18 mouse cellular contexts compared by ENCODE assay signal in genomic region chr4:73467982-73468565, GRCm38 (mm10).
"Had no signal": no experiment of that assay in that cellular context is flagged by ENCODE, and none has a peak within 500 bp of the region (broad histone marks: within the 10 kb centered on the region; RNA-seq: fewer than 3 reads in every experiment).

No protein-coding gene starts in this region.

- H3K36me3 ChIP-seq: kidney, embryonic 15.5 days; liver, embryonic 13.5 days; midbrain, embryonic 10.5 days; midbrain, embryonic 13.5 days; neural tube, embryonic 12.5 days; neural tube, embryonic 15.5 days had no signal

- H3K9me3 ChIP-seq: kidney, embryonic 15.5 days; liver, embryonic 13.5 days; megakaryocyte, embryonic 14.5 days; midbrain, embryonic 10.5 days; midbrain, embryonic 13.5 days; neural tube, embryonic 12.5 days; neural tube, embryonic 15.5 days had no signal

- DNase-seq: kidney, postnatal 10 days; kidney, postnatal 4 days; liver, embryonic 13.5 days; lung, adult 2 months; lung, postnatal 14 days; right cerebral cortex, adult 18-20 months; right cerebral cortex, postnatal 14 days; right cerebral cortex, postnatal 4 days; thymus, adult 2 months; thymus, postnatal 14 days; thymus, postnatal 4 days had no signal

- H3K27me3 ChIP-seq: kidney, embryonic 15.5 days; liver, embryonic 13.5 days; megakaryocyte, embryonic 14.5 days; midbrain, embryonic 13.5 days; neural tube, embryonic 12.5 days; neural tube, embryonic 15.5 days had no signal

- H3K4me2 ChIP-seq: kidney, embryonic 15.5 days; liver, embryonic 13.5 days; midbrain, embryonic 13.5 days; neural tube, embryonic 12.5 days; neural tube, embryonic 15.5 days had no signal

- H3K27ac ChIP-seq: kidney, embryonic 15.5 days; liver, embryonic 13.5 days; midbrain, embryonic 10.5 days; midbrain, embryonic 13.5 days; neural tube, embryonic 12.5 days; neural tube, embryonic 15.5 days; stomach, postnatal 0 days had no signal

- H3K9ac ChIP-seq: kidney, embryonic 15.5 days; liver, embryonic 13.5 days; midbrain, embryonic 13.5 days; neural tube, embryonic 12.5 days; neural tube, embryonic 15.5 days had no signal

- H3K4me1 ChIP-seq: kidney, embryonic 15.5 days; liver, embryonic 13.5 days; megakaryocyte, embryonic 14.5 days; midbrain, embryonic 10.5 days; midbrain, embryonic 13.5 days; neural tube, embryonic 12.5 days; neural tube, embryonic 15.5 days had no signal

- ATAC-seq: midbrain, embryonic 13.5 days had no signal

- H3K4me3 ChIP-seq: kidney, embryonic 15.5 days; liver, embryonic 13.5 days; megakaryocyte, embryonic 14.5 days; midbrain, embryonic 10.5 days; midbrain, embryonic 13.5 days; neural tube, embryonic 12.5 days; neural tube, embryonic 15.5 days had no signal
